Mouse (Mus musculus) c-Kit-positive CD71-positive TER-119-negative erythroid progenitor cells, embryonic 14.5 days (primary cell): ENCODE measurements around the gene Exosc3.
A peak's percentile ranks its signal among the peaks of the same experiment; 100 is the strongest.
"Not testable (repeated sequence)": the region's sequence is repeated elsewhere in the genome, so short reads cannot be mapped to it uniquely, and the experiment has no call there.

Experiments
- DNase-seq: peaks from one replicate; pipeline ENCODE4 v3.0.0-alpha.2; 2013; ENCODE audit warnings: low read depth

Exosc3 gene

DNA sequence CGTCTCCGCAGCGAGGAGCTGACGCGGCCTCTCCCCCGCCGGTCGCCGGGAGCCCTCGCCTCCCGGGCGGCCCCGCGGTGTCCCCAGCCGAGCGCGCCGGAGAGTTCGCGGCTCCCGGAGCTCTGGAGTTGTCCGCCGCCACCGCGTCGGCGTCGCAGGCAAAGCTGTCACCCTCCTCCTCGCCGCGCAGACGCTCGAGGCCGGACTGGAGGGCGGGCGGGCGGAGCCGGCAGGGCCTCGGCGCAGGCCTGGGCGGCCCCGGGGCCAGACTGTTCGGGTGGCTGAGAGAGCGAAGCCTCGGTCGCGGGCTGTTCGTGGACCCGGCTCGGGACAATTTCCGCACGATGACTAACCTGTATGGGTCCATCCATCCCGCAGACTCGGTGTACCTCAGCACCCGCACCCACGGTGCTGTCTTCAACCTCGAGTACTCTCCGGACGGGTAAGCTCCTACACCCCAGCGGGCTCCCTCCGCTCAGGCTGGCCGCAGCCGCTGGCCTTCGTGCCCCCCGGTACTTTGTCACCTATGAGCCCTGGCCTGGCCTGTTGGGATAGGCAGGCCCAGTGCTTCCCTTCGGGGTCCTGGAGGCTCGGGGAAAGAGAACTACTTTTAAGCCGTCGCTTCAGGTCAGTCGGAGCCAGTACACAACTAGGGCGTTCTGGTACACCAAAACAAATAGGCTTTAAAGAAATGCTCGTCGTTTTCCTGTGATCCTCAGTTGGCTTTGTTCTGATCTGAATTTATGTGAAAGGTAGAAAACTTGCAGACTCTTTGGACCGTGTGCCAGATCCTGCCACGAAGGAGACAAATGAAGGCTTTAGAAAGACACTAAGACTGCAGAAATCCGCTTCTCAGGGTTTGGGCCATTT, at the start of gene Exosc3:
Gene Exosc3, minus strand, starts transcription at position 447 of the 870 bp plus-strand sequence.
- peak; percentile 31 for DNase-seq

DNA sequence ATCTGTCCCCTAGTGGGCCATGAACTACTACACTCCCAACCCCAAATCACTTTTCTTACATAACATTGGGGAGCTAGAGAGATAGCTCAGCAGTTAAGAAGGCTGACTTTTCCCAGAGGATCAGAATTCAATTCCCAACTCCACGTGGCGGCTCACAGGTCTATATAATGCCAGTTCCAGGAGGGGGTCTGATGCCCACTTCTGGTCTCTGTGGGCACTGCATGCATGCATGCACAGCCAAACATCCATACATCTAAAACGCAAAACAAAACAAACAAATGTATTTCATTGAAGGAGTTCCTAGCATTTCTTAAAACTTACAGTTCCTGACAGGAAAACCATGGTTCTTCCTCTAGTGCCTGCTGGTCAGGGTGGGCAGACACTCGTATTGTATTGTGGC, 49.6 kb upstream of the Exosc3 start:
- DNase-seq = no peak

DNA sequence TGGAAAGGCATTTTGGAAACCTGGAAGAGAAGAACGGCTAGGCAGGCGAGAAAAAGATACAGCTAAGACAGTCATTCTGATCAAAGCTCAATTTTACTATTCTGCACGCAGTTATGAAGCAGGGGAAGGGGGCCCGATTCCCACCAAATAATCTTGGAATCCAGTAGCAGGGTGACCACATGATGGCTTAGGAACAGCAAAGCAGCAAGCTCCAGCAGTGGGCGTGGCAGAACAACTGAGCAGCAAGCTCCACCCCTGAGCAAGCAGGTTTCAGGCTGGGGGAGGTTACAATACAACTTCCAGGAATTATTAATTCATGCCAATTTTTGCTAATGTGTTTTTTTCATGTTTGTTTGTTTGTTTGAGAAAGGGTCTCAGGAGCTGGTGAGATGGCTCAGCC, 44.8 kb upstream of the Exosc3 start:
- not testable (repeated sequence) for DNase-seq

DNA sequence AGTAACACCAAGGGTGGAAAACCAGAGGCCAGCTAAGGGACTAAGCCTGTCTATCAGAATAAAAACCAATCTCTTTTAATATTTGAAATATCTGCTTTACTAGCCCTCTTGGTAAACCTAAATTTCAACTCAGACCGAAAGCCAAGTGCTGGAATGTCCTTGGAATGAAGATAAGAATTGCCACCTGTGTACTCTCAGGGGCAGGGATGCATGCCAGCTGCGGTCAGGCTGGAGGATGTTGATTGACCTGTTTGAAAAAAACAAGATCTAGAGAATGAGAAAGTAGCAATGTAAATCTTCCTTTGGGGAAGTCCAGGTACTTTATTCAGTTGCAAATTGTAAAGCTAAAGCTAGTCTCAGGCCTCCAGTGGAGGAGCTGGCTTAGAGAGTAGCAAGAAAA, 39.6 kb upstream of the Exosc3 start:
- not testable (repeated sequence) for DNase-seq

DNA sequence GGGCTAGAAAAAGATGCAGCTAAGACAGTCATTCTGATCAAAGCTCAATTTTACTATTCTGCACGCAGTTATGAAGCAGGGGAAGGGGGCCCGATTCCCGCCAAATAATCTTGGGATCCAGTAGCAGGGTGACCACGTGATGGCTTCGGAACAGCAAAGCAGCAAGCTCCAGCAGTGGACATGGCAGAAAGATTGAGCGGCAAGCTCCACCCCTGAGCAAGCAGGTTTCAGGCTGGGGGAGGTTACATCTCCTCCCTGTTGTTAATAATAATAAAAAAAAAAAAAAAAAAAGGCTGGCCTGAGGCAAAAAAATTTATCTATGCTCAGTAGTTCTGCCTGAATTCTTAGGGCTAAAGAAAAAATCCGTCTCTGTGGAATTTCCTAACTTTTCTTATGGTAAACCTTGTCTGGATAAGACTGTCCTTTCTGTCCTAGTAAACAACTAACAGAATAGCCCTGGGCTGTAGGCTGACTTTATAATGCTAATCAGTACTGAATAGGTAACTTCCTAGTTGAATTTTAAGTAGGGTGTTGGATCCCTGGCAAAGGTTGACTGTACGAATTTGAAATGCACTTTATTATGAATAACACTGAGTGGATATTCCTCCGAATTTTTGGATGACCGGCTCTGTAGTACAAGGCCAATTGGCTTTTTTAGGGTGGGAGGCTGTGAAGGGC, 38.5 kb upstream of the Exosc3 start:
- not testable (repeated sequence) for DNase-seq

DNA sequence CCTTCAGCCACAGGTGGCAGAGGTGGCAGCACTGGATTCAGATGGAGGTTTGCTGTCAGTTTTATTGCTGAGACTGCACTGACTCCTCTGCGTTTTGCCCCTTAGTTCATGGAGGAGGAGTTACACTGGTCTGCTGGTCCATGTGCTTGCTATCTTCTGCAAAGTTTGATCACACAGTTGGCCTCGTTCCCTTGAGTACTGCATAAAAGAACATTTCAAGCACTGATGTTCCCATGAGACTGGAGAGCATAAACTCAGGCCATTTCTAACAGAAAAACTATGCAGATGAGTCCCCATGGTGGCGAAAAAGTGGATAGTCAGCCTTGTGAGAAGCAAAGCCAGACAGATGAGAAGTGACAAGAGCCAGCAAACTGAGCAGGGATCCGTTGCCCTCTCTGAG, 34.0 kb upstream of the Exosc3 start:
- no peak for DNase-seq

DNA sequence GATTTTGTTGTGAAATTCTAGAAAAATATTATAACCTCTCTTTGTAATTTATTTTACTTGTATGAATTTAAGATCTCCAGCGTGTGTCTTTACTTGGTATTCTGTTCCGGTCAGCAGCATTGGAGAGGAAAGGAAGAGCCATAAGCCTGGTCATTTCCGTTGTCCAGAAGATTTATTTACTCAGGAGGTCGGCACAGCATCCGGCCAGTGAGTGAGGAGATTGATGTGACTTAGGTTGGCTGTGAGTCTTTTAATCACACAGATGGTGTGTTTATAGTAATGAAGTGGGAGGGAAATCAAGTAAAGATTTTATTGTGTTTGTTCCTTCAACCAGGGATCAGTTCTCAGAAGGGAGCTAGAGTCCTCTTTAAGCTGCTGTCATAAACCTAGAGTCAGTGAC, 32.3 kb upstream of the Exosc3 start:
- DNase-seq = no peak

DNA sequence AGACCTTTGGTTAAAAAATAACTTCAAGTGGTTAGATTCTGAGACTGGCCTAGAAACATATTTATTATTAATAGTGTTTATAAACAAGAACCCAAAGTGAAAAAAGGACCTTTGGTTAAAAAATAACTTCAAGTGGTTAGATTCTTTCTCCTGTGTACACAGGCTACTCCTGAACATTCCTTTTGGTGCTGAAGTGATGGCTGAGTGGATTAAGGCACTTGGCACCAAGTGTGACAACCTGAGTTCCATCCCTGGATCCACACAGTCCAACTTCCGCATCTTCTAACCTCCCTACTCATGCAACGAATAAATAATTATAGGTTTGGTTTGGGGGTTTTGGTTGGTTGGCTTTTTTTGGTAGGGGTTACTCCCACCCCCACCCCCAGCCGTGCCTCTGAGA, 28.7 kb upstream of the Exosc3 start:
- no peak for DNase-seq

DNA sequence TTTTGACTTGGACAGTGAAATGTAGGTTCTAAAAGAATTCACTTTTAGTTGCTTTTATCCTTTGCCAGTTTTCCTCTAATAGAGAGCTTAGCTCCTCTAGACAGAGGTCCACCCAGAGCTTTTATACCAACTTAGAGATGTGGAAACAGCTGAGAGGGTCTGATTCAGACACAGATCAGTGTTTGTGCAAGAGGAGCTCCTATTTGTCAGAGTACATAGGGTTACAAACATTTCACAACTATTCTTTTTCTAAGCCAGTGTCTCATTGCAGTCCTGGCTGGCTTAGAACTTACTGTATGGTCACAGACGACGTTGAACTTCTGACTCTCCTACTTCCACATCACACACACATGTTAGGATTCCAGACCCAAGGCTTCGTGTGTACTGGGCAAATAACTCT, 14.1 kb upstream of the Exosc3 start:
- no peak for DNase-seq

DNA sequence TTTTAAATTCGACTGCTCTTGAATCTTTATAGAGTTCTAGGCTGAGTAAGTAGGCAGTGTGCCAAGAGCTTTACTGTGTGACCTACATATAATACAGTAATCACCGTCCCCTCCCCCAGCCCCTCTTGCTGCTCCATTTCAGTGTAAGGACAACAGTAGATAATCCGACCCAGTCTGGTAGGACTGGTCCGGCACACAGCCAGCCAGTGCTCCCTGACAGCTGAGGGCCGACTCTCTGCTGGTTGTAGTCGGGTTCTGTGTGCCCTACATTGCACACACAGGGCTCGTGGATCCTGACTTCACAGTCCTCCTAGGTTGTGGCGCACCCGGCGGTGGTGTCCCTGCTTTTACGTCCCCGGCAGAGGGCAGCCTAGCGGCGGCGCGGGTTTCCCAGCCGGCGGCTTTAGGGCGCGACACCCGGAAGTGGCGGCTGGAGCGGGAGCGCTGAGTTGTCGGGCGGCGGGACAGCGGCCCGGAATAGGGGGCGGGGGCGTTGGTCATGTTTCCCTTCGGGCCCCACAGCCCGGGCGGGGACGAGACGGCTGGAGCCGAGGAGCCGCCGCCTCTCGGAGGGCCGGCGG, 773 bp downstream of the Exosc3 start, which contains the start of gene Dcaf10:
Gene Dcaf10, plus strand, starts transcription at position 433 of the 581 bp plus-strand sequence.
- DNase-seq = peak; percentile 83

DNA sequence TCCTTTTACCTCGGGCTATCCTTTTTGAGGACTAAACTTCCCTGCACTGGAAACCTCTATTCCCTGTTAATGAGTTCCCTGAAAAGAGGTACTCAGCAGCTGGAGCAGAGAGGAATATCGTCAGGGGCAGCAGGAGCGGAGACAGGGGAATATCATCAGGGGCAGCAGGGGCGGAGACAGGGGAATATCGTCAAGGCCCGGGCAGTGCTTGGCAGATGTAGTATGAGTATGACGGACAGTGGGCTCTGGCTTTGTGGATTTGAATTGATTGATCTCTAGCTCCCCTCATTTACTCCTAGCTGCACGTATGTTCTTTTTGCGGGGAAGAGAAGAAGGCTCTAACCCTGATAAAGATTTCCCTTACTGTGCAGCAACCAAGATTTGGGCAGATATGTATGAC, 1.3 kb downstream of the Exosc3 start:
- no peak for DNase-seq

DNA sequence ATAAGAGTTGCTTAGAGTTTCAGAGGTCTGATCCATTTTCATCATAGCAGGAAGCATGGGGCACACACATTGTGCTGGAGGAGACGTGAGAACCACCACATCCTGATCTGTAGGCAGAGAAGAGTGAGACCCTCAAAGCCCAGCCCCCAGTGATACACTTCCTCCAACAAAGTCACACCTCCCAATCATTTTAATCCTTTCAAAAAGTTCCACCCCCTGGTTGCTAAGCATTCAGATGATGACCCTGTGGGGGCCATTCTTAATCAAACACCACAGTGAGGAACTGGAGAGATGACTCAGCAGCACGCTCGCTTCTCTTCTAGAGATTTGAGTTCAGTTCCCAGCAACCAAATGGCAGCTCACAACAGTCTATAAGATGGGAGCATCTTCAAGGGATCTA, 10.1 kb downstream of the Exosc3 start:
- no peak for DNase-seq

DNA sequence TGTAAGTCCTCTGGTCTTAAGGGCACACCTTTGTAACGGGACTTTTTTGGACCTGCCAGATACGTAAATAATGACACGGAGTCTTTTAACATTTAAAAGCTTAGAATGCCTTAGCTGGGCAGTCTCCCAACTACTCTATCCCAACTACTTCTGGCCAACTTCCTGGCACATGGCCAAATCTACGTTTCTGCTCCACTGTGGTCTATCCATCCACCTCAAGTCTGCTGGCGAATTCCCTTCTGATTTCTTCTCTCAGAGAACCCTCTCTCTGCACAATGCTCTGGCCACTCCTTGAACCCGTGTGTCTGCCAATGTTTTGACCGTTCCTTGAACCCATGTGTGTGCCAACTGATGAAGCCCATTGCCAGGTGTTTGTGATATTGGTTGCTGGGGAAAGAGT, 11.4 kb downstream of the Exosc3 start:
- no peak for DNase-seq

DNA sequence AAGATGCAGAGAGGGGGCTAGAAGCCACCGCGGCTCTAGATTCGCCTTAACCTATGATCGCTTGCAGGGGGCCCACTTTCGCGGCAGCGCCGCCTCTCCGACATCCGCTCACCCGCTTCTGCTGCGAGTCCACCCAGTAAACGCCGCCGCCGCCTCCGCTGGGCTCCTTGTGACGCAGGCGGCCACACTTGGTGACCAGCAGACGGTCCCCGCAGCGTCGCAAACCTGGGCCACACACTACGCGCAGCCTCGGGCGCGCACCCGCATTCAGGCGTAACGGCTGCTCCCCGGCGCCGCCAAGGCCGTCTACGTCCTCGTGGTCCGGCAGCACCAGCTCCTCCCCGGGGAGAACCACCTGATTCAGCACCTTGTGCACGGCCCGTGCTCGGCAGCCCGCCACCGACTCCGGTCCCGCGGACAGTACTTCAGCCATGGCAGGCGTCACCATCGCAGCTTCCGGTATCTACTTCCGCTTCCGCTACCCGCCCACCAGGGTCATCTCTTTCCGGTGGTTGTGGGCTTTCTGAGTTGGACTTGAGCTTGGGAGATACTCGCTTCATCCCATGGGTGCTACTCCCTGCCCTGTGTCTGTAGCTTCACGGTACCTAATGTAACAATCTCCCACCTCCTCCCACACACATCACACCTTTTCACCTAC, 22.2 kb downstream of the Exosc3 start:
- DNase-seq = peak; percentile 62

DNA sequence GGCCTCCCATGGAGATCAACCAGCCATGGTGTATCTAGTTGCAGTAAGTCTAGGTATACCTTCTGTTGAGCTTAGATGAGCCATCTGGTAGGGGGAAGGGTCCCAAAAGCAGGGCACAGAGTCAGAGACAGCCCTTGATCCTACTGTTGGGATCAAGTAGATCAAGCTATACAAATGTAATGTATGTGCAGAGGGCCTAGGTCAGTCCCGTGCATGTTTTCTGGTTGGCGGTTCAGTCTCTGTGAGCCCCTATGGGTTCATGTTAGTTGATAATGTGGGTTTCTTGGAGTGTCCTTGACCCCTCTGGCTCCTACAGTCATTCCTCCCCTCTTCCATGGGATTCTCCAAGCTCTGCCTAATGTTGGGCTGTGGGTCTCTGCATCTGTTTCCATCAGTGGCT, 31.5 kb downstream of the Exosc3 start:
- DNase-seq = no peak

DNA sequence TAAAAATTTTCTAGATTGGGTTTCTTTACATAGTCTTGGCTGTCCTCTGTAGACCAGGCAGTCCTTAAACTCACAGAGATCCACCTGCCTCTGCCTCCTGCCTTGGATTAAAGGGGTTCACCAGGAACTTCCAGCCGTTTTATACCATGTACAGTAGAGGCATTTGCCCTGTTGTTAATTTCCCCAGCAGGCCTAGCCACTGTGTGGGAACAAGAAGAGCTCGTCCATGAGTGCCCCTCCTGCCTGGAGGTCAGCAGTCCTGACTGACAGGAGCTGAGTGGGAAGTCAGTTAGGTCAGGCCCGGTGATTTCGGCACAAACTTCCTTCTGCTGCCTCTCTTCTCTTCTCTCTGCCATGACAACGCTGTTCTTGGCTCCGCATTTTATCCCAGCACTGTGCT, 33.9 kb downstream of the Exosc3 start:
- no peak for DNase-seq

DNA sequence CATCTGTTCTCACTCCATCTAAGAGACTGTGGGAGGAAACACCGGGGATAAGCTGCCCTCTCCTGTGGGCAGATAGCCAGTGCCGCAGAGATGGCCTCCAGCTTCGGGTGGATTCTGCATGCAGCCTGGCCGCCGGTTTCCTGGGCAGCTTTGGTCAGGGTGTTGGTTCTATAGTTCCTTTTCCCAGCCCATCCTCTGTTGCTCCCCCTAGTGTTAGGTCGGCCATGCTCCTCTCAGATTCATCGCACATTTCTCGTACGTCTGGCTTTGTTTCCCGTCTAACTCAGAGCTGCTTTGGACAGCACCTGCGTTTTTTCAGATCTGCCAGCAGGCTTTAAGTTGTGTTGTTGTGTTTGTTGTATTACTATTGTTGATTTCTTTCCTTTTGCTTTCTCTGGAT, 34.5 kb downstream of the Exosc3 start:
- DNase-seq = no peak

DNA sequence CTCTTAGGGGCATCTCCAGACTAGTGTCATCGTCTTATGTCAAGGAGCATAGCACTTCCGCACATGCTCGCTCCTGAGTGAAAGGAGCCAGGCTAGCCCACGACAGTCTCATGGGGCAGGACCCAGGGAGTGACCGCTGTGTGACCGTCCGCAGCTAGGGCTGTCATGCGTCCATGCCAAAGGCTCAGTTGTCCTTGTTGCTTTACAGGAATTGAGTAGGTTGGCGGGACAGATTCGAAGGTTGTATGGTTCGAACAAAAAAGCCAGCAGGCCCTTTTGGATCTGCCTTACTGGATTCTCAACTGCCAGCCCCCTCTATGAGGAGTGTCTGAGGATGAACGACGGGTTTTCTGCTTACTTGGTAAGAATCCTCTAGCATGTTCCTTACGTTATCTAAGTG, 37.0 kb downstream of the Exosc3 start:
- no peak for DNase-seq

DNA sequence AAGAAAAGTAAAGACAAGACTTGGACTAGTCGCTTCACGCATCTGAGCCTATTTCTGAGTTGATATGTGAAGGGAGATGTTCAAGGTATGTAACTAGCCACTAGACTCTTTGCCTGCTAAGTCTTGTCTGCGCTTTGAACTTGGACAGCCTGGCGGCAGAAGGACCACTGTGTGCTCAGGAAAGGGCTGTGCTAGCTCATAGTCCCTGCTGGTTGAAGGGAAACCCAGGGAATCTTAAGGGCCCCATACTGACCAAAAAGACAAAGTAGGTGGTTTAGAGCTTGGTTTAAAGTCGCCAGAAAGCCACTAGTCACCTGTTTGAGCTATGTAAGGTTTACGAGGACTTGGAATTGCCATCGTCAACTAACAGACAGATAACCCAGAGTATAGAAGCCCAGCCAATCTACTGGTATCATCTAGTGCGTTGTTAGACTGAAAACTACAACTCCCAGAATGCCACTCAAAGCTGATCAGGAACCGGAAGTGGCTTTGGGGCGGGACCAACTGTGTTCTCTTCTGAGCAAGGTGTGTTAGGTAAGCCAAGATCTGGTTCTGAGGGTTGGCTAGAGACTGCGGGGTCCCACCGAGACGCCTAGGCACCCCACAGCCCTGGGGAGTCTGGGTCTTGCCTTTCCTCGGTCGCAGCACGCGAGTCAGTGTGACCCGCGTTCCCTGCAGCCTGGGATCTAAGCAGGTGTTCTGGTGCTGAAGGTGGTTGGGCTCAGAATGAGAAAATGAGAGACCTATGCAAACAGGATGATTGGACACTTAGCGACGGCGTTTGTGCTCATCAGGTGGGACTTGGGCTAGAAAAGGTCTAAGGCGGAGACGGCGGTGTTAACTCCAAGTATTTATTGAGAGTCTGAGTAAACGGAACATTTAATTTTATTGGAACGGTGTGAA, 45.6 kb downstream of the Exosc3 start, which contains the start of gene Trmt10b:
Gene Trmt10b, plus strand, starts transcription at position 466 of the 903 bp plus-strand sequence.
- DNase-seq = peak; percentile 75

DNA sequence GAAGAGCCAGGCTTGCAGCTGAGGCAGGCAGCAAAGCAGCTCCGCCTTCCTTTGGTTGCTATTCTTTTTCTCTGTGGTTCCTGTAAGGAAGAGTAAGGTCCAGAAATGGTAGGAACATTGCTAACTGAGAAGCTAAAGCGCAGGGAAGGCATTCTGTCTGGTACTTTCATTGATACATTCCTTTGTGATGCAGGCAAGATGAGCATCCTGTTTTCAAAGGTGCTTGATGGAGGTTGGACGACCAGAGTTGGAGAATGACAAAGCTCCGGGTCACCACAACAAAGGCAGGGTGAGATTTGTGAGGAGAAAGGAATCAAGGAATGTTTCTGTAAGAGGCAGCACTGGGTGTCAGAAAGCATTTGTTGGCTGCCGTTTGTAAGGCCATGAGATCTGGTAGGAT, 54.6 kb downstream of the Exosc3 start:
- DNase-seq = no peak

DNA sequence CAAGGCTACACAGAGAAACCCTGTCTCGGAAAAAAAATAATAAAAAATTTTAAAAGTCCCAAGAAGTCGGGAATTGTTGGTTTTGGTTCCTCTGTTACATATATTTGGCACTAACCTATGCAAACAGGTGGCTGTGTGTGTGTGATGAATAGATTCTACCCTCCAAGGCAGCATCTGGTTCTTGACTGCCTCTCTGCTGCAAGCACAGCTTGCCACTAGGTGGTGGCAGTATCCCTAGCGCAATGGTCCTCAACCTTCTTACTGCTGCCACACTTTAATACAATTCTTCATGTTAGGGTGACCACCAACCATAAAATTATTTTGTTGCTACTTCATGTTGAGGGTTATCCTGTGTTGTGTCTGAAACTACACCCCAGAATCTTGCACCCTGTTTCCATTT, 56.2 kb downstream of the Exosc3 start:
- no peak for DNase-seq
